Mouse (Mus musculus) neural tube, embryonic 11.5 days (tissue): ENCODE results near the gene Fam120a. TPM values are rescaled to one million over a fixed set of nuclear protein-coding genes. Genes with fewer than 3 reads are reported as not detected.

Source experiments
- ATAC-seq: fragments of 200-750 bp; cut with Nextera tagmentation; 2 replicates; pipeline ENCODE4 v1.8.0; 2017; ENCODE audit warnings: moderate number of reproducible peaks, mild to moderate bottlenecking, moderate TSS enrichment, moderate library complexity; ENCODE audit not compliant: insufficient read depth, low FRiP score, low TSS enrichment
- DNase-seq: peaks from one replicate; pipeline ENCODE4 v3.0.0-alpha.2; 2015; ENCODE audit warnings: low spot score
- H3K27ac ChIP-seq: fragments of 300-500 bp; sonication (generic); 2 replicates; pipeline ENCODE4 v1.5.1; 2014; ENCODE audit warnings: low read depth, mild to moderate bottlenecking, low read length
- H3K27me3 ChIP-seq: fragments of 300-500 bp; sonication (generic); 2 replicates; pipeline ENCODE4 v1.6.1; 2014; ENCODE audit warnings: mild to moderate bottlenecking, low read length, mixed read lengths; ENCODE audit not compliant: control insufficient read depth, insufficient read depth
- H3K36me3 ChIP-seq: fragments of 300-500 bp; sonication (generic); 2 replicates; pipeline ENCODE4 v1.6.1; 2014; ENCODE audit warnings: mild to moderate bottlenecking, low read length, moderate library complexity, mixed read lengths; ENCODE audit not compliant: control insufficient read depth, insufficient read depth
- H3K4me1 ChIP-seq: fragments of 300-500 bp; sonication (generic); 2 replicates; pipeline ENCODE4 v1.6.1; 2014; ENCODE audit warnings: low read length, mixed read lengths; ENCODE audit not compliant: control insufficient read depth, insufficient read depth
- H3K4me2 ChIP-seq: fragments of 300-500 bp; sonication (generic); 2 replicates; pipeline ENCODE4 v1.6.1; 2014; ENCODE audit warnings: low read depth, mild to moderate bottlenecking, moderate library complexity
- H3K4me3 ChIP-seq: fragments of 300-500 bp; sonication (generic); 2 replicates; pipeline ENCODE4 v1.5.1; 2014; ENCODE audit warnings: low read depth, low read length
- H3K9ac ChIP-seq: fragments of 300-500 bp; sonication (generic); 2 replicates; pipeline ENCODE4 v1.6.1; 2014; ENCODE audit warnings: mild to moderate bottlenecking, low read length
- H3K9me3 ChIP-seq: fragments of 300-500 bp; sonication (generic); 2 replicates; pipeline ENCODE4 v1.6.1; 2016; ENCODE audit warnings: low read length; ENCODE audit not compliant: control insufficient read depth
- WGBS: fragments of 180-500 bp; shearing (Covaris S2); extraction: QIAGEN DNeasy Blood & Tissue Kit; methylation state at CpG from one replicate; pipeline ENCODE4 v1.1.7; 2014; 5-methylcytosine and 5-hydroxymethylcytosine counted together
- polyA plus RNA-seq: library from polyadenylated mRNA; unstranded; fragments of >200 nt; fragmentation: Nextera tagmentation; extraction: Ambion mirVana; gene quantifications from 2 replicates; pipeline ENCODE4 v1.2.1, GENCODE M21; 2014

Gene Fam120a
- polyA plus RNA-seq, 1 experiment from 2014 or later, result 18.6 TPM

GRCm38 (mm10) chr13:48994903-48995302 is 27.1 kb upstream of the Fam120a start:
- ATAC-seq (0 out of 2 replicates have a peak, but pooled peaks have one; percentile 38), DNase-seq (peak; percentile 26)
- Histone ChIP-seq H3K4me2 (no peak overlapping the region), H3K4me1 (no peaks in the 10 kb centered on the region; the same call in 1 of the 2 replicates), H3K4me3 (no peak overlapping the region), H3K27ac (no peak overlapping the region), H3K9me3 (no peaks in the 10 kb centered on the region), H3K27me3 (no peaks in the 10 kb centered on the region), H3K36me3 (no peaks in the 10 kb centered on the region), H3K9ac (no peak overlapping the region)
- 30% methylated on average over 3 of the region's 3 CpGs for WGBS

DNA sequence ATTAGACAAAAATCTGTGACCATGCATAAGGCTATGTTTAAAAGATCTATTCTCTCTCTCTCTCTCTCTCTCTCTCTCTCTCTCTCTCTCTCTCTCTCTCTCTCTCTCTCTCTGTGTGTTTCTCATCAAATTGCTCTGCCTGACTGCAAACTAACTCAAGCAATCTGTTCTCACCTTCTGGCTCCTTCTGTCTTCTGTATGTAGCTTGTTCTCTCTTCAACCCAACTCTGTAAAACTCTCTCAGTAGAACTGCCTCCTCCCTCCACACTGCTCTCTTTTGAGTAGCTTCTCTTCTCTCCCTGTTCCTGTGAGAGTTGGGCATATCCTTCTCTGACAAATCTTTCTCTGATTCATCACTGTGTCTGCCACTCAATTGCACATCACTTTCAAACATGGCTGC is 25.1 kb upstream of the Fam120a start:
- H3K27ac ChIP-seq, result no peak overlapping the region
- no peaks in the 10 kb centered on the region; the same call in 1 of the 2 replicates for H3K4me1 ChIP-seq
- DNase-seq, result no peak
- no peak overlapping the region for H3K4me3 ChIP-seq
- H3K4me2 ChIP-seq, result no peak overlapping the region
- H3K9me3 ChIP-seq, result no peaks in the 10 kb centered on the region
- no peak overlapping the region for H3K9ac ChIP-seq
- no peaks in the 10 kb centered on the region for H3K27me3 ChIP-seq
- no peak for ATAC-seq
- no peaks in the 10 kb centered on the region for H3K36me3 ChIP-seq

DNA sequence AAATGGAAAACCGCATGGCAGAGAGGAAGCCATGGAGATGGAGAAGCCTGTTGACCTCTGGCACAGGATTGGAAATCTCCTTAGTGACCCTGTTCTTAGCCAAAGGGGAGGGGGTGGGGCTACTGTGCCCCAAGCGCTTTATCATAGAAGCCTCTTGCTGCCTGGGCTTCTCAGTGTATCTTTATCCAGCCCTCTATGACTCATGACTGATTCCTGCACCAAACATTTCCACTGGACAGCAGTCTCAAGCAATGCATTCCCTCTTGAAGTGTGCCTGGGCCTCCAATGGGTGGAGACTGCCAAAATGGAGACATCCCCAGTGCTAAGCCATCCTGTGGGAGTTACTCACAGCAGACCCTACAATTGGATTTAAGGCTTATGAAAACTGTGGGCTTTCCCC is 22.3 kb upstream of the Fam120a start:
- 87% methylated on average over 2 of the region's 2 CpGs for WGBS
- DNase-seq (no peak), ATAC-seq (no peak)
- H3K27me3 ChIP-seq, result no peaks in the 10 kb centered on the region
- H3K9me3 ChIP-seq, result no peaks in the 10 kb centered on the region
- no peak overlapping the region for H3K27ac ChIP-seq
- H3K36me3 ChIP-seq, result no peaks in the 10 kb centered on the region
- H3K4me3 ChIP-seq, result no peak overlapping the region
- H3K4me1 ChIP-seq, result no peaks in the 10 kb centered on the region; the same call in 1 of the 2 replicates
- no peak overlapping the region for H3K4me2 ChIP-seq
- H3K9ac ChIP-seq, result no peak overlapping the region

DNA sequence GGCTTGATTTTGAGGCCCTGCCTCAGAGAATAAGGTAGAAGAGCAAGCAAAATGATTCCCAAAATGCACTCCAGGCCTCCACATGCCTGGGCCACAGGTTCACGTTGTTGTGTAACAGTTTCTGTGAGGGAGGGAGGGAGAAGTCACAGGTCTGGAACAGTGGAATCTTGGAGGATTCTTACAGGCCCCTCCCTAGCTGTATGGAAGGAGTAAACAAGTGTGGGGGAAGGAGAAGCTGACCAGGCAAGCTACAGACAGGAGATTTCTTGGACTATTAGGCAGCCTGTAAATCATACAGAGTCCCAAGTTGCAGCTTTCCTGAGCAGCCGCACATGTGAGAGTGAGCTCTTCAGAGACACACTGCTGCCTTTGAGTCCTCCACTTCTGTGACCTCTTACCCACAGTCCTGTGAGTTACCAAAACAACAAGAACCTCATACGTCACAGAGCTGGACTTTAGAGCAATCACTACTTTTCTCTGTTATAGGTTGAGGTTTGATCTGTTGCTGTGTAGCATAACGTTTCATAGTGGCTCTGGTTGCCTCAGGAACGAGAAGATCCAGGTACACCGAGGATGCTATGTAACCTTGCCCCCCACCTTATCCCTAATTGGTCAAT is 14.8 kb upstream of the Fam120a start:
- WGBS, result 84% methylated on average over 6 of the region's 6 CpGs
- Histone ChIP-seq H3K36me3 (no peaks in the 10 kb centered on the region), H3K4me2 (no peak overlapping the region), H3K27me3 (no peaks in the 10 kb centered on the region), H3K9me3 (no peaks in the 10 kb centered on the region), H3K9ac (no peak overlapping the region), H3K4me1 (no peaks in the 10 kb centered on the region), H3K4me3 (no peak overlapping the region), H3K27ac (no peak overlapping the region)
- DNase-seq (no peak), ATAC-seq (no peak)

DNA sequence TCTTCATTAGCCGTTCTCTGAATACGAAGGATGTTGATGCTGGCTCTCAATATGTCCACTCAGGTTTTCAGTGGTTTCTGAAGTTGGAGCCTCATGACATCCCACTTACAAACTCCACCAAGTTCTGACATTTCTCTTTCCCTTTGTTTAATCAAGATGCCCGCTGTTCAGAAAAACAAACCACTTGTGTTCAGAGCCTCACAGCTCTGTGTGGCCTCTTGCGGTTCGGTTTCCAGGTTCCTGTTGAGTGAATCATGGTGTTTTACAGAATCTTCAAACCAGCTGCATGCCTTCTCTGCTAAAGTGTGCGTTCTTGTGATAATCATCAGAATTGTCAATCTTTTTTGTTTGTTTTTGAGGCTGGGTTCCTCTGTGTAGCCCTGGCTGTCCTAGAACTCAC is 11.3 kb upstream of the Fam120a start:
- H3K4me1 ChIP-seq, result no peaks in the 10 kb centered on the region
- H3K4me3 ChIP-seq, result no peak overlapping the region
- ATAC-seq (no peak), DNase-seq (no peak)
- H3K27me3 ChIP-seq, result no peaks in the 10 kb centered on the region
- no peak overlapping the region for H3K4me2 ChIP-seq
- 83% methylated on average over 6 of the region's 6 CpGs for WGBS
- H3K36me3 ChIP-seq, result no peaks in the 10 kb centered on the region
- no peak overlapping the region for H3K9ac ChIP-seq
- H3K9me3 ChIP-seq, result no peaks in the 10 kb centered on the region
- no peak overlapping the region for H3K27ac ChIP-seq

DNA sequence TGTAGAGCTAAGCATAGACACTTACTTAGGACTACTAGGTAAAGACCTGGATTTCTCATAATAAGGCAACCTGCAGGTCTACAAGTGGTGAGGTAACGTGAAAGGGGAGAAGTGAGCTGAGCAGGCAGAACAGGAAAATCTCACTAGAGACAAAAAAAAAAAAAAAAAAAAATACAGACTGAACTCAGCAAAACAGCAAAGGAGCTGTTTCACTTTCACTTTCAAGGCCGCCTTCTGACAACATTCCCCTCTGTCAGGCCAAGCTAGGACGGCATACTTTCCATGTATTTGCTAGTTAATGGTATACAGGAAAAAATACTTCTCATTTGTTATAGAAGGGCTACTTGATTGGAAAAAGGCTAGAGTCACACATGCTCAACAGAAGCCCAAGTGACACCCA is 10.0 kb upstream of the Fam120a start:
- Histone ChIP-seq H3K9me3 (no peaks in the 10 kb centered on the region), H3K36me3 (no peaks in the 10 kb centered on the region), H3K9ac (no peak overlapping the region), H3K27me3 (no peaks in the 10 kb centered on the region), H3K4me1 (no peaks in the 10 kb centered on the region), H3K4me2 (no peak overlapping the region), H3K4me3 (no peak overlapping the region), H3K27ac (no peak overlapping the region)
- 85% methylated on average over 3 of the region's 3 CpGs for WGBS
- DNase-seq (no peak), ATAC-seq (no peak)

GRCm38 (mm10) chr13:48974699-48975098 is 6.9 kb upstream of the Fam120a start:
- Histone ChIP-seq H3K36me3 (no peaks in the 10 kb centered on the region), H3K27ac (no peak overlapping the region), H3K9me3 (no peaks in the 10 kb centered on the region), H3K4me2 (no peak overlapping the region), H3K4me1 (no peaks in the 10 kb centered on the region), H3K9ac (no peak overlapping the region), H3K27me3 (no peaks in the 10 kb centered on the region), H3K4me3 (no peak overlapping the region)
- WGBS, result 87% methylated on average over 2 of the region's 2 CpGs
- no peak for DNase-seq
- no peak for ATAC-seq

DNA sequence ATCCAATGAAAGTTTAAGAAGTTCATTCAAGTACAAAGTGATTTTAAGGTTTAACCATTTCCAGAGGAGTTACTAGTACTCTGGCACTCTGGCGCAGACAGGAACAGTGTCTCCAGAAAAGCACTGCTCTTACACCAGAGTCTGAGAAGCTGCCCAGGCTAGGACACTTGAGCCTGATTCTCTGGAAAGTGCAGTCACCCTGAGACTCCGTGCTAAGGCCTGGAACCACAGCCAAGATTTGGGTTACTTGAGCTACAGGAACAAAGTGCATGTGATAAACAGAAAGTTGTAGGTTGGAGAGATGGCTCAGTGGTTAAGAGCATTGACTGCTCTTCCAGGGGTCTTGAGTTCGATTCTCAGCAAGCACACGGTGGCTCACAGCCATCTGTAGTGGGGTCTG is 6.4 kb upstream of the Fam120a start:
- Histone ChIP-seq H3K9me3 (no peaks in the 10 kb centered on the region), H3K27ac (no peak overlapping the region)
- WGBS, result 90% methylated on average over 4 of the region's 4 CpGs

GRCm38 (mm10) chr13:48973231-48973630 is 5.4 kb upstream of the Fam120a start:
- ATAC-seq, result no peak
- Histone ChIP-seq H3K27ac (no peak overlapping the region), H3K9me3 (no peaks in the 10 kb centered on the region), H3K4me1 (no peaks in the 10 kb centered on the region; the same call in 1 of the 2 replicates), H3K4me2 (no peak overlapping the region), H3K4me3 (no peak overlapping the region), H3K9ac (no peak overlapping the region), H3K27me3 (no peaks in the 10 kb centered on the region), H3K36me3 (no peaks in the 10 kb centered on the region)
- no peak for DNase-seq
- WGBS, result 51% methylated on average over 5 of the region's 5 CpGs

More for the DNA sequence above, 6.4 kb upstream of the Fam120a start:
- Histone ChIP-seq H3K4me1 (no peaks in the 10 kb centered on the region; the same call in 1 of the 2 replicates), H3K4me2 (no peak overlapping the region), H3K9ac (no peak overlapping the region), H3K4me3 (no peak overlapping the region), H3K27me3 (no peaks in the 10 kb centered on the region), H3K36me3 (no peaks in the 10 kb centered on the region)
- DNase-seq (no peak), ATAC-seq (no peak)
